Mouse (Mus musculus): ENCODE measurements around the gene Tor1b.

The Tor1b gene

DNA sequence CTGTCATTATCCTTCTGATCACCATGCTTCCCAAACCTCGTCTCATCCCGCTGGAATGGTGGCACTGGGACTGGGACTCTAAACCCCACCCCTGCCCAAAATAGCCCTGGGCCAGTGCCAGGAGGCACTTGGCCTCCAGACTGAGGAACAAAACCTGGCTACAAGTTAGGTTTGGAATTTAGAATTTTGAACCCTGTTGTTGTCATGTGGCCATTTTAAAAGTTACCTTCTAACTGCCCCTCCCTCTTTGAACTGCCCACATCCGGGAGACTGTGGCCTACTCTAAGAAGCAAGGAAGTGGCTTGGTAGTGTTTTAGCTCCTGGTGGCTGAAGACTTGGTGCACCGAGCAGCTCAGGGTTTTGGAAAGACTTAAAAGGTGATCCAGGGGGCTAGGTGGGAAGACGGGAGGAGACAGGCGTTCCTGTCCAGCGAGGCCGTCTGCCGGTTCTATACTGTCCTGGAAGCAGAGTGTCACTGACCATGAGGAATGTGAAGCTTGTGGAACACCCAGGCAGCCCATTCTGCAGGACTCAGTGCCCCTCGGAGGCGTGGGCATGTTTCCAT, 42.8 kb downstream of the Tor1b start:
- peak; percentile 45 for DNase-seq

DNA sequence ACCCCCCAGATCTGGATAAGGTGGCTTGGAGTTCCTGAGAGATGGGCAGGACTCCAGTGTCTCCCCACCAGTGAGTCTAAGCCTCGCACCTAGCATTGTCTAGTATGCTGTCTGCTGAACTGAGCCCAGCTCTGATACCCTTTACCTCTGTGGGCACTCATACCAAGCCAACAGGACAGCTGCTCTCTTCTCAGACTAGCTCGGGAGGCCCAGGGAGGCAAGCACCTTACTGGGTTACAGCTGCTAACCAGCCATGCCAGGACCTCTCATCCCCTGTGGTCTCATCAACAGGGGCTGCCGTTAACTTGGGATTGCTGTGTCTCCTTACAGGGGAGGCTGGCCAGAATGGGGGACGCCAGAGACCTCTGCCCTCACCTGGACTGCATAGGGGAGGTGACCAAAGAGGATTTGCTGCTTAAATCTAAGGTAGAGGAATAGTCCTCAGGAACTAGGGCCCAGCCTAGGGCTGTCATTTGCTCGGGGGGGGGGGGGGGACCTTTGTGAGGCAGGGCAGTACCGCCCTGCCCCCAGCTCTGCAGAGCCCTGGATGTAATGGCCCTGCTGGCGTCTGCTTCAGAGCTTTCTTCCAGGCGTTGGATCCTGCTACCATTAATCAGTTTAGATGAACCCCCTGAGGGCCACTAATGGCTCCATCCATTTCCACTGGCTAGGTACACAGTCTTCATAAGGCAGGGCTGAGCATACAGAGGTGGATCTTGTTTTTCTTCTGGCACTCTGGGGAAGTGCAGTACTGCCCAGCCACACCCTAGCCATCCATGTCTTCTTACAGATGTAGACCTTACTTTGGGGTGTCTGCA, 45.9 kb downstream of the Tor1b start:
- no peak for DNase-seq

DNA sequence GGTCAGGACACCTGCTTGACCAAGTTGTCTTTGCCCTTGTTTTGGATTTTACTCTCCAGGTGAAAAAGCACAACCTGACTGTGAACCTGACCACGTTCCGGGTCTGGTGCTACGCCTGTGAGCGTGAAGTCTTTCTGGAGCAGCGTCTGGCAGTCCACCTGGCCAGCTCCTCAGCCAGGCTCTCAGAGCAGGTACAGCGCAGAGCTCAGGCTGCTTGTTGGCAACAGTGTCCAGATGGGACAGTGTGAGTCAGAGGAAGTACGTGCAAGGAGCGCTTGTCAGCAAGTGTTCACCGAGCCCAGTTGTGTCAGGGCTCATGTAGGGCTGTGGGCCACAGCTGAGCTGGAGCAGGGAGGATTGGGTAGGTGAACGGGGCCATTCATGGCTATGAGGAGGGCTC, 50.1 kb downstream of the Tor1b start:
- DNase-seq = peak; percentile 65

DNA sequence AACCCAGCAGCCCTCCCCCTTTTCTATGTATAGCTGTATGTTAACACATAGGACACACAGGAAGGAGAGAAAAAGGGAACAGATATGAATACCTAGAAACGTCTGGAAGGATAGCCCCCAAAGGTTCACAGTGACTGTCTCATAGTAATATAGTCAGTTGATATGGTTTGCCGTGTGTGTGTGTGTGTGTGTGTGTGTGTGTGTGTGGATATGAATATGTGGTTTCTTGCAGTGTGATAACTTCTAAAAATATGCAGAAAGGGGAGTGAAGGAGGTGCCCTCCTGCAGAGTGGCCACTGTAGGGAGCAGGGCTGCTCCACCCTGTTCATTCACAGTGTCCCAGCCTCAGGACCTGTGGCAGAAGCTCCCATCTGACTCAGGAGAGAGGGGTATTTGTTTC, 52.7 kb downstream of the Tor1b start:
- no peak for DNase-seq

DNA sequence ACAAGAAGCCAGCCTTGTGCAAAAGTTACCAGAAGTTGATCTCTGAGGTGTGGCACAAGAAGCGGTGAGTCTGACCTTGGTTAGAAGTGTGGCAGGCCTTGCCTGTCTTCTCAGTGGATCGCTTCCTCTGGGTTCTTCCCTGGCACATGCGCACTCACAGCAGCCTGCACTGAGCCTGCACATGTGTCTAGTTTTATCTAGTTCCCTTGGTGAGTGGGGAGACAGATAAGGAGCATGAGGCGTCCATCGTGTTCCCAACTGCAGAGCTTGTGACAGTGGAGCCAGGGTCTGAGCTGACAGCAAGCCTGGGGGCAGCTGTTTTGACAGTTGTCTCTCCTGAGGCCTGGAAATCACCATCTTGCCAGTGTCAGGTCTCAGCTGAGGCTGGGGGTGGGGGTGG, 53.7 kb downstream of the Tor1b start:
- no peak for DNase-seq

DNA sequence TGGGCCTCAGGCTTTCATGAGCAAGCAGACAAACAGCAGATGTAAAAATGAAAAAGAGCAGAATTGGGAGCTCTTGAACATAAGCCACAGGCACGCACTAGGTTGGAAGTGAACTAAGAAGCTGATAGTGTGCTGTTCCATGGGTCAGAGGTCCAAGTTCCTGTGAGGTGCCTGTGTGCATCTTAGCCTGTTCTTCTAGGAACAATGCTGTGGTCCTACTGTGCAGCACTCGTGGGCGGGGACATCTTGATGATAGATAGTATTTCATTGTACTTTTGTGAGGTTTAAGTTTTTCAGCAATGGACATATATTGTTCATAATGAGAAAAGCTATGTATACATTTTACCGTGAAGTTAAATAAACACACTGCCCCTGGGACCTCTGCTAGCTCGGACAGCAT, 54.4 kb downstream of the Tor1b start:
- DNase-seq = no peak

All from cerebellum, adult 11-12 months (tissue).